Mouse (Mus musculus): ENCODE measurements around the gene Pdzd2. TPM values are rescaled to one million over a fixed set of nuclear protein-coding genes. Genes with fewer than 3 reads are reported as not detected.
A peak's percentile ranks its signal among the peaks of the same experiment; 100 is the strongest.

The Pdzd2 gene
- polyA plus RNA-seq, 1 experiment = 2.4 TPM

DNA sequence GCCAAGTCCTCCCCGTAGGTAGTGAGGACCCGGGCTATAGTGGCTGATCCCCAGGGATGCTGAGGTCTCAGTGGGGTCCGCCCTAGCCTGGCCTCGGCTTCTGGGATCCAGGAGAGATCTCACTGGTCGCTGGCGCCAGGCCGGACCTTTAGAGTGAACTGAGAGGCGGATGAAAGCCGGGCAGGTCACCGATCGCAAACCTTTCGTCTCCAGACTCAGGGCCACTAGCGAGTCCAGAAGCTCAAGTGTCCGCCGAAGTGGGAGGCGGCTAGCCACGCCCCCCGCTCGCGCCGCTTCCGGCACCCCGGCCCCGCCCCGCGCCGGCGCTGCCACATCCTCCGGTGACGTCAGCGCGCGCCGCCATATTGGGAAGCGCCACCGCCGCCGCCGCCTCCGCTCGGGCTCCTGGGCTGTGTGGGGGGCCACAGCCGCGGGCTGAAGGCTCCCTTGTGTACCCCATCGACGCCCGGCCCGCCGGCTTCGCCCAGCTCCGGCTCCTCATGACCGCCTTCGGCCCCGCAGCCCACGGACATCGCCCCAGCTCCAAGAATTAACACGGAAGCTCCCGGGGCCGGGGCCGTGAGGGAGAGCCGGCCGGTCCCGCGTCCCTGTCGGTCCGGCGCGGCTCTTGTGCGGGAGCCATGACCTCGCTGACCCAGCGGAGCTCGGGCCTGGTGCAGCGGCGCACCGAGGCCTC, 418.5 kb downstream of the Pdzd2 start, which contains the start of gene Golph3:
Gene Golph3 (plus strand): TSS at position 360 of the 697 bp plus-strand sequence.
- peak within 1 kb of the TSS; percentile 100 for H3K4me3 ChIP-seq (ENCODE audit: insufficient read depth, low read length)
- peaks cover 5% of the 10 kb centered on the region; the same call in 1 of the 2 replicates for H3K4me1 ChIP-seq (ENCODE audit: control insufficient read depth, insufficient read depth, low read length)
- TF ChIP-seq POLR2A (IDR thresholded peaks at IDR 0.05; ENCODE audit: low read depth, low read length) (peak; percentile 94), CTCF (IDR thresholded peaks at IDR 0.05; ENCODE audit: borderline replicate concordance, insufficient read depth, low read length) (no peak)
- peak within 1 kb of the TSS; percentile 71 for H3K27ac ChIP-seq (ENCODE audit: insufficient read depth, low read length)

DNA sequence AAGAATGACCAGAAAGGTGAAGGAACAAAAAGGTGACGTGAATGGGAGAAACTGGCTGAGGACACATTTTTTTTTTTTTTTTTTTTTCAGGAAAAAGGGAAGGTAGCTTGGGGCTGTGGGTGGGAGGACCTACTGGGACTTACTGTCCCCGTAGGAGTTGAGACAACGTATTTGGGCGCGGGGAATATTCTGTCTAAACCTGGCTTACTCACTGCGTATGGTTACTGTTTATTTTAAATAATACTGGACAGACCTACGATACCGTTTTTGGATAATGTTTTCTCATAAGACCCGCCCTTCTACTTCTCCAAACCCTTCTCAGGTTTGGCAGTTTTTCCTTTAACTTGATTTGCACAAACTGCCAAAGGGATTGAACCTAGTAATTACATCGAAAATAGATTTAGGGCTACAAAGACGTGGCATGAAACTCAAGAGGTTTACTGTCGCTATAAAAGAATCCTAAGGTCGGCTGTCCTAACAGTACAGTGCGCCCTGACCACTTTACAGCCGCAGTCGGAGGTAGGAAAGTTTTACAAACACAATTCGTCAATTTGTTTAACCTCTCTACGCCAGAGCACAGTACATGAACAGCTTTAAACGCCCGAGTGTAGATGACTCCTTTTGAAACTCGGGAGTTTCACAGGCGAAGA, 419.2 kb downstream of the Pdzd2 start:
- Histone ChIP-seq H3K27ac (ENCODE audit: insufficient read depth, low read length) (peak overlapping the region; percentile 71; the same call in 1 of the 2 replicates), H3K4me3 (ENCODE audit: insufficient read depth, low read length) (peak overlapping the region; percentile 94), H3K4me1 (ENCODE audit: control insufficient read depth, insufficient read depth, low read length) (peaks cover 5% of the 10 kb centered on the region; the same call in 1 of the 2 replicates)
- no peak for TF ChIP-seq POLR2A (IDR thresholded peaks at IDR 0.05; ENCODE audit: low read depth, low read length)
- no peak for TF ChIP-seq CTCF (IDR thresholded peaks at IDR 0.05; ENCODE audit: borderline replicate concordance, insufficient read depth, low read length)

- TF ChIP-seq POLR2A (IDR thresholded peaks at IDR 0.05; ENCODE audit: low read depth, low read length) (no peak), CTCF (IDR thresholded peaks at IDR 0.05; ENCODE audit: borderline replicate concordance, insufficient read depth, low read length) (no peak)
- H3K27ac ChIP-seq (ENCODE audit: insufficient read depth, low read length) = no peak overlapping the region
- peaks cover 5% of the 10 kb centered on the region; the same call in 1 of the 2 replicates for H3K4me1 ChIP-seq (ENCODE audit: control insufficient read depth, insufficient read depth, low read length)
- H3K4me3 ChIP-seq (ENCODE audit: insufficient read depth, low read length) = no peak overlapping the region
Measured at GRCm38 (mm10) chr15:12319889-12320288, 419.8 kb downstream of the Pdzd2 start.

DNA sequence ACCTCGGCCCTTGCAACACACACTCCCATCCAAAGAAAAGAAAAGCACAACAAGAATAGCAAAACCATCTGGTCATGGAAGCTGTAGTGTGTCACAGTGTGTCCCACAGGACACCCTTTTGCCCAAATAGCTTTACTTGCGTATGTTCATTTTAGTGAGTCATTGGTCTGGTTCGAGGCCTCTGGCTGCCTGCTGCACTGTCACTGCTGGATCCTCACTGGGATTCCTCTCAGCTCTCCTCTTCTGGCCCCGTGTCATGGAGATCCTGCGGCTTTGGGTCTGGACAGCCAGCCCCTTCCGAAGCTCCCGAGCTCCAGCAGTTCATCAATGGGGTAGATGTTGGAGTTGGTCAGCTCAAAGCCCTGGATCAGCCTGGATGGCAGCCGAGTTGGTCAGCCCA, 421.3 kb downstream of the Pdzd2 start:
- Histone ChIP-seq H3K4me1 (ENCODE audit: control insufficient read depth, insufficient read depth, low read length) (no peaks in the 10 kb centered on the region), H3K4me3 (ENCODE audit: insufficient read depth, low read length) (no peak overlapping the region), H3K27ac (ENCODE audit: insufficient read depth, low read length) (no peak overlapping the region)
- no peak for TF ChIP-seq POLR2A (IDR thresholded peaks at IDR 0.05; ENCODE audit: low read depth, low read length)
- no peak for TF ChIP-seq CTCF (IDR thresholded peaks at IDR 0.05; ENCODE audit: borderline replicate concordance, insufficient read depth, low read length)

- Histone ChIP-seq H3K27ac (ENCODE audit: insufficient read depth, low read length) (no peak overlapping the region), H3K4me1 (ENCODE audit: control insufficient read depth, insufficient read depth, low read length) (no peaks in the 10 kb centered on the region), H3K4me3 (ENCODE audit: insufficient read depth, low read length) (no peak overlapping the region)
- TF ChIP-seq CTCF (IDR thresholded peaks at IDR 0.05; ENCODE audit: borderline replicate concordance, insufficient read depth, low read length) (no peak), POLR2A (IDR thresholded peaks at IDR 0.05; ENCODE audit: low read depth, low read length) (no peak)
Measured at GRCm38 (mm10) chr15:12317290-12317689, 422.4 kb downstream of the Pdzd2 start.

- no peaks in the 10 kb centered on the region for H3K4me1 ChIP-seq (ENCODE audit: control insufficient read depth, insufficient read depth, low read length)
- no peak for TF ChIP-seq CTCF (IDR thresholded peaks at IDR 0.05; ENCODE audit: borderline replicate concordance, insufficient read depth, low read length)
Measured at GRCm38 (mm10) chr15:12315996-12316395, 423.7 kb downstream of the Pdzd2 start.

DNA sequence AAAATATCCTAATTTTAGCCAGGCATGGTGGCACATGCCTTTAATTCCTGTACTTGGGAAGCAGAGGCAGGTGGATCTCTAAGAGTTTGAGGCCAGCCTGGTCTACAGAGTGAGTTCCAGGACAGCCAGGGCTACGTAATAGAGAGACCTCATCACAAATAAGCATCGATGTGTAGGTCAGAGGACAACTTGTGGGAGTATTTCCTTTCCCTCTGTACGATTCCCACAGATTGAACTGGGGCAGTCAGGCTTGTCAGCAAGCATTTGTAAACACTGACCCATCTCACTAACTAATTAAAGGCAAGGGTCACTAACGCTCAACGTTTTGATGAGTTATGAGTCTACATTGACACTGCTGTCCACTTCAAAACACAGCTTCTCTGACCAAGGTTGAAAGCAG, 425.1 kb downstream of the Pdzd2 start:
- TF ChIP-seq POLR2A (IDR thresholded peaks at IDR 0.05; ENCODE audit: low read depth, low read length) (no peak), CTCF (IDR thresholded peaks at IDR 0.05; ENCODE audit: borderline replicate concordance, insufficient read depth, low read length) (no peak)
- no peak overlapping the region for H3K27ac ChIP-seq (ENCODE audit: insufficient read depth, low read length)
- H3K4me1 ChIP-seq (ENCODE audit: control insufficient read depth, insufficient read depth, low read length) = no peaks in the 10 kb centered on the region
- no peak overlapping the region for H3K4me3 ChIP-seq (ENCODE audit: insufficient read depth, low read length)

More at GRCm38 (mm10) chr15:12315996-12316395, 423.7 kb downstream of the Pdzd2 start:
- no peak overlapping the region for H3K27ac ChIP-seq (ENCODE audit: insufficient read depth, low read length)
- no peak overlapping the region for H3K4me3 ChIP-seq (ENCODE audit: insufficient read depth, low read length)

DNA sequence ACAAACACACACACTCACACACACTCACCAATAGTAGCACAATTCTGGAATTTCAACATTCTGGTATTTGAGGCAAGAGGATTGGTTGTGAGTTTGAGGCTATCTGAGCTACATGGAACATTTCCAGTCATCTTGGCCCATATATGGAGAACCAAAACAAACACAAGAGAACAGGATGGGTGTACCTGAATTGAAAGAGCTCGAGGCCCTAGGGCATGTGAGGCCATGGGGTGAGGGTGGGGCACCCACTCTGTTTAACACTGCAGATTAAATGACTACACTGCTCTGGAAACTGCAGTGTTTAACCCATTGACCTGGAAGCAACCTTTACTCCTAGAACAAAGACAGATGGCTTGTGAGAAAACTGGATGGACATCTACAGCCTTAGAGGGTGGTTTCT, 426.5 kb downstream of the Pdzd2 start:
- TF ChIP-seq CTCF (IDR thresholded peaks at IDR 0.05; ENCODE audit: borderline replicate concordance, insufficient read depth, low read length) = no peak
- TF ChIP-seq POLR2A (IDR thresholded peaks at IDR 0.05; ENCODE audit: low read depth, low read length) = no peak

GRCm38 (mm10) chr15:12311465-12311864, 428.3 kb downstream of the Pdzd2 start:
- Histone ChIP-seq H3K27ac (ENCODE audit: insufficient read depth, low read length) (no peak overlapping the region), H3K4me1 (ENCODE audit: control insufficient read depth, insufficient read depth, low read length) (peaks cover 2% of the 10 kb centered on the region; the same call in 1 of the 2 replicates), H3K4me3 (ENCODE audit: insufficient read depth, low read length) (no peak overlapping the region)
- TF ChIP-seq CTCF (IDR thresholded peaks at IDR 0.05; ENCODE audit: borderline replicate concordance, insufficient read depth, low read length) (no peak), POLR2A (IDR thresholded peaks at IDR 0.05; ENCODE audit: low read depth, low read length) (no peak)

More for the DNA sequence above, 426.5 kb downstream of the Pdzd2 start:
- Histone ChIP-seq H3K4me1 (ENCODE audit: control insufficient read depth, insufficient read depth, low read length) (no peaks in the 10 kb centered on the region), H3K4me3 (ENCODE audit: insufficient read depth, low read length) (no peak overlapping the region), H3K27ac (ENCODE audit: insufficient read depth, low read length) (no peak overlapping the region)

GRCm38 (mm10) chr15:12310676-12311075, 429.0 kb downstream of the Pdzd2 start:
- no peak for TF ChIP-seq POLR2A (IDR thresholded peaks at IDR 0.05; ENCODE audit: low read depth, low read length)
- no peak for TF ChIP-seq CTCF (IDR thresholded peaks at IDR 0.05; ENCODE audit: borderline replicate concordance, insufficient read depth, low read length)
- H3K4me3 ChIP-seq (ENCODE audit: insufficient read depth, low read length) = no peak overlapping the region
- H3K4me1 ChIP-seq (ENCODE audit: control insufficient read depth, insufficient read depth, low read length) = peaks cover 5% of the 10 kb centered on the region; the same call in 1 of the 2 replicates
- H3K27ac ChIP-seq (ENCODE audit: insufficient read depth, low read length) = no peak overlapping the region

Other genes with a start within 250 kb of the Pdzd2 start
- 20.0 and 22.5 TPM in 2 replicates for gene 6030458C11Rik, start 84.7 kb upstream of the Pdzd2 start, polyA plus RNA-seq (2011; ENCODE audit: insufficient read length, low read depth, missing spikeins)
- 38.8 and 42.0 TPM in 2 replicates for gene Drosha, start 84.9 kb upstream of the Pdzd2 start, polyA plus RNA-seq (2011; ENCODE audit: insufficient read length, low read depth, missing spikeins)

Data from embryonic fibroblast, embryonic 13.5 days (primary cell).